Mouse (Mus musculus) 416B (cell line): ENCODE measurements at regions not wholly inside any gene's neighbourhood (a gene's known extent, or its start where the extent isn't known, plus 50 kb on each side); places are given as distances from the start of the nearest gene placed in this dataset.

Source experiments
- DNase-seq: peaks from one replicate; pipeline ENCODE4 v3.0.0; 2011; ENCODE audit warnings: low read depth

DNA sequence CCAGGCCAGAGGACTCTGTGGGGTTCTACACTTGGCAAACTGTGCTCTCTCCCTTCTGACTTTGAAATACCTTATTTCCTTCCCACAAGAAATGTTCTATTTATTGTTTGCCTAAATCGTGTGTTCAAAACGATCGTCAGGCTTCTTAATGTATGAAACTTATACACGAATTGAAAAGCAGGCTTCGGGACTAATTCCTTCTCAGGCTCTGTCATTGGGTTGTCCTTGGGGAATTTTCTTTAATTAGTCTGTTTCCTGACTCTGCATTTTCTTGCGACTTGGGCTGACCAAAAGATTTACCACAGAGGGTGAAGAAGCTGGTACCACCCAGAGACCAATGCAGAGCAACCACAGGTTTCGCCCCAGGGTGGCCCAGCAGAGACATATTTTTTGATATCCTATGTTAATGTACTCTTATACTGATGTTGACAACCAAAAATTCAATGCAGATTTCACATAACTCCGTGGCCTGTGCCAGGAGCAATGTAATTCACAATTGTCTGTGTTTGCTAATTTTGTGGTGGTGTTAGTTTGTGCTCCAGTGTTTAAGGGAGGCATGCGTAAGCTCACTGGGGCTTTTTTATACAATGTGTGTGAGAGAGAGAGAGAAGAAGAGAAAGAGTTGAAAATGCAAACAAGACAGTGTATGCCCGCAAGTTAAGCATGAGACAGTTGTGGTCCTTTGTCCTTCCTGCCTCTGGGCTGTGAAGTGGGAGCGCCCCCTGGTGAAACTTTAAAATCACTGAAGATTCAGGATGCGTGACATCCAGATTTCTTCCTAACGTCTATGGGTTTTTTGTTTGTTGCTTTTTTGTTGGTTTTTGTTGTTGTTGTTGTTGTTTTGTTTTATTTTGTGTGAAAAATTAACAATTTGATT lies 452.7 kb downstream of the Sox2 start:
- DNase-seq = peak; percentile 49

DNA sequence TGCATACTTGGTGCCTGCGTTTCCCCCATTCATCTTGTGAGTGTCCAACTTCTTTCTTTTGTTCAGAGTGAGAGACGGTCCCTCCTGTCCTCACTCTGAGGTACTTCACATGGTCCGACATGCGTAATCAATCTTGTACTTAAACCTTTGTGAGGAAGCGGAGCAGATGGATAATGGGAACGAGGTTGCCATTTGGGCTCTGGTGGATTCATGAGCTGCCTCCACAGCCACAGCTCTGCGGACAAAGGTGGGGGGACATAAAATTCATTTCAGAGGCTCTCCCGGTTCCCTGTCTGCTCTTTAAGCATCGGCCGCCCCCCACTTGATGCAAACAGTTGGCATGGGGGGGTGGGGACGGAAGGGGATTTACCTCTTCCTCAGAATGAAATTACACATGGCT lies 454.7 kb downstream of the Sox2 start:
- DNase-seq = no peak

DNA sequence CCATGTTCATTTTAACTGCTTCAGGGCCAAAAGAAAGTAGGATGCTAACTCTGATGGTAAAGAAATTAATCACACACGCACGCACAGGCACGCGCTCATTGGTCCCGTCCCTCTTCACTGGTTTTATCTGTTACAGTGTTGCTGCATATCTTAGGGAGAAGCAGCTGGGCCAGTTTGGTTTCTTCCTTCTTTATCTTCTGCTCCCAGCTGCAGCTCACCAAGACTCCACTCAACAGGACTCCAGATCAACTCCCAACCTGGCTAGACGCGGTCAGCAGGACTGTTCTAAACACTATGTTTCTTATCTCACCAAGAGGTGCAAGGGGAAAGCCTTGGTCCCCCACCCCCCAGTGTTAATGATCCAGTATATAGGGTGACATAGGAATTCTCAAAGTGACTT lies 455.9 kb downstream of the Sox2 start:
- no peak for DNase-seq

DNA sequence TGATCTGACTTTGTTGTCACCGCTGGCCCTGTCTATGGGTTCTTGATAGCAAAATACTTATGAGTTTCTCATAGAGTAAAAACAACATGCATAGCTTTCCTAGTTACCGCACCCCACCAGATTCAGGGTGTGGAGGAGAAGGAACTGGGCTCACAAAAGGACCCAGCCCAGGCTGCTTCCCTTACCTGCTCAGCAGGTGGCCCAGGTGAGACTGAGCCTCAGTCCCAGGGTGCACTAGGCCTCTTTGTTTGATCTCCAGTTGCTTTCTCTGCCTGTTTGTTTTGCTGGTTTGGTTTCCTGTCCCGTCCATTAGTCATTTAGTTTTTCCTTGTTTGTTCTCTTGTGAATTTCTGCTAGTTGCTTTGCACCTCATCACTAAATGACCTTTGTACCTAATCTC lies 483.3 kb downstream of the Sox2 start:
- no peak for DNase-seq

DNA sequence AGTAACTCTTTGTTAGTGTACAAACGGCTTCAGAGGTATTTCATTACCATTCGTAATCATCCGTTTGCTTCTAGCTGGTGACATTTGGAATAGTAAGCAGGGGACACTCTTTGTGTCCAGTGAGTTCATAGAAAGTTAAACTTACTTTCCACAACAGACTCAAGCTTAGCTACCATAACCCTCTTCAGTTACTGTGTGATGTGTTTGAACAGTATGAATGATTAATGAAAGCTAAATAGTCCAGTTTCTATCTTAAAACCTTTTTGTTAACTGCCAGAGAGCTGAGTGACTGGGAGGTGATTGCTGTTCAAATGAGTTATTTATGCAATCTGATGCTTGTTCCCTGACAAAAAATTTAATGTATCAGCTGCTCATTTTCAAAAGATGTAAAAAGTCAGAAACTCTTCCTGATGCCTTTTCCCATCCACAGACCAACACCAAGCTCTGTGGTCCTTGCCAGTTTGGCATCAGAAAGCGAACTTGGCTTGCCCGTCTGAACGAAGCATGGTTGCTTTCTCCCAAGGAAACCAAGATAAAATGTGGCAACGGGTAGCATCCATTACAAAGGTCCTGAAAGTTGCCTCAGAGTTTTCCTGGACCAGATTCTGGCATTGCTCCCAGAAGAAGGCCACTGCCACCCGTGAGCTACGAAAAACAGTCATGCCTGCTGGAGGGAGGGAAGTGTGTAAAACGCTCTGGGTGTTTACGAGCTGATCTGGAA lies 491.5 kb downstream of the Sox2 start:
- no peak for DNase-seq

DNA sequence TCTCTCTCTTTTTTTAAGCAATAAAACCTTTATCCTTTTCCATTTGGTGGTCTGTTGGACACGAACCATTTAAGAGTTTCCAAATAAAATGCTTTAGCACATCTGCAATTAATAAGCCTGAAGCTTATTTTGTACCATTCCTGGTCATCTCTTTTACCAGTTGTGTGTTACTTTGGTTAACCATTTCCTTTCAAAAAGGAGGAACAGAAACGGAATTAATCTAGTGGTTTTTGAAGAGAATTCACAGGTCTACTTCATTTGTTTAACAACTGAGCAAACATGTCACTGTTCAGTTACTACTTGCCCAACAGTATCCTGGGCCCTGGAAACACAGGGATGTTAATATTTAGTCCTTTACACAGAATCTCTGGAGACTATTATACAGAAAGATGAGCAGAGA lies 492.5 kb downstream of the Sox2 start:
- DNase-seq = no peak

DNA sequence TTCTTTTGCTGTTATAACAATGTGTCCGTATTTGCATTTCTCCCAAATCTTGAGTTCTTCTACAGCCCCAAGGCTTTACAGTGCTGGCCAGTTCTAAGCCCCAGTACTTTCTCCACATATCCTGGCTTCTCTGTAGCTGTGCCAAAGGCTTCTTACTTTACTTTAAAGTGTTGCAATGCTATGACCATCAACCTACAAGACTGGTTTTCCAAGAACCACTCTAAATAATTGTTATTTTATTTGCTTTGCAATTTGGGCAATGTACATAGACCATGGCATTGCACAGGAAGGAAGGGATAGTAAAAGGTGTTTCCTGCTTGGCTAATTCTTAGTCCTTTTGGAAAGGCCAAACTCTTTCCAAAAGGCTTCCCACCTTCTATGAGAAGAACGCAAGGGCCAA lies 495.4 kb downstream of the Sox2 start:
- DNase-seq = no peak

DNA sequence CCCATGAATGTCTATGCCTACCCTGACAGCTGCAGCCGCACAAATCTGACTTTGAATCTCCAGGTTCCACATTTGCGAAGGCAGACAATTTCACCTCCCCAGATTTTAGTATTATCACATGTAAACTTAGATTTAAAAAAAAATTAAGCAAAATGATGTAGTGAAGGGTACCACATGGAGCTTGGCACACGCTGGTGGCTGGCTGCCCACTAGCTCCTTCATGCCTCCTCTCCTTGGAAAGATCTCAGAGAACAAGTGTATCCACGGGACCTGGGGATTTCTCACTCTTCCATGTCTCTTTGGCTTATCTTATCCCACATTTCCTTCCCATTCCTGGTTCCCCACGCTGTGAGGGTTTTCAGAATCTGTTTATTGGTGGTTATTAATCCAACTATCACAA lies 496.5 kb downstream of the Sox2 start:
- no peak for DNase-seq

DNA sequence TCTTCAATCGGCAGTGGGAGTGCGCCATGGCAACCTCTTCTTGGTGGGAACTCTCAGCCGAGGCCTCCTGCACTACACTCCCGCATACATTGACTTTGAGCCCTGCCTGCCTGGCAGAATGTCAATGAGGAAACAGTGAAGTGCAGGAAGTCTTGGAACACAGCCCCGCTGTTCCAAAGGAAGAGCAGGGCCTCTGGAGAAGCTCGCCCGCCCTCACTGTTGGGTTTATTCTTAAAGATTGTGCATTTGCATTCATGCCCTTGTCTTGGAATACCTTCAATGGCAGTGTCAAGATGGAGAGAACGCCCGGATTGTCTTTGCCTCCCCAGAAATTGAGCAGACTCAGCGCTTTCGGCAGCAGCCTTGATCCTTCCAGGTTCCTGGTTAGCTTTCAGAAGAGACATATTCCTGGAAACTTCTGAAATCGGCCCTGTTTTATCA lies 499.1 kb downstream of the Sox2 start:
- DNase-seq = no peak

DNA sequence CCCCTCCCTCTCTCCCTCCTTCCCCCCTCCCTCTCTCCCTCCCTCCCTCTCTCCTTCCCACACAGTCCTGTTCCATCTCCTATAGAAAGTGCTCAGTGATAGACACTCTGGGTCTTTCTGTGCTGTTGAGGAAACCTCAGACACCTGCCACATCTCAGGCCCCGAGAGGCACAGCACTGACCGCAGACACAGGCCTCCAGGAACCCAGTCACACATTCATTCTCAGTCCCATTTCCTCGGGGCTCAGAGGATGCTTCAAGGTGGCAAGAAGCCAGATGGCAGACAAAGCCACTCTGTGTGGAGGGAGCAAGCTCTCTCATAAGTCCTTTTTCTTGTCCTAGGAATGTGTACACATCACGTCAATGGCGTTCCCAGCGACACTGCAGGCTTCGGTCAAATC lies 502.0 kb downstream of the Sox2 start:
- no peak for DNase-seq

DNA sequence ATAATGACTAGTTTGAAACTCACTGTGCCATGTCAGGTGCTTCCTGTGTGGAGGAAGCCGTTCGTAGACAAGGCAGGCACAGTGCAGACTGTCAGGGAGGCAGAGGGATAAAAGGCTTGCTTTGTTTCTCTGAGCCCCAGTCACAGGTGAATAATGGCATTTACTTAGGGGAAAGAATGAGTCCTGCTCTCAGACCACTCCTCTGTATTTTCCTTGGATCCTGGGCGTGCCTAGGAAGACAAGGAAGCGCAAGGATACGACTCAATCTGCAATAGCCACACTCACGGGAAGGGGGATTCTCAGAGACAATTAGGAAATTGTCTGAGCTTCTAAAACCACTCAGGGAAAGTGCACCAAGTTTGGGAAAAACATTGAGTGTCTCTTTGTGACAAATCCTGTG lies 504.1 kb downstream of the Sox2 start:
- DNase-seq = no peak

DNA sequence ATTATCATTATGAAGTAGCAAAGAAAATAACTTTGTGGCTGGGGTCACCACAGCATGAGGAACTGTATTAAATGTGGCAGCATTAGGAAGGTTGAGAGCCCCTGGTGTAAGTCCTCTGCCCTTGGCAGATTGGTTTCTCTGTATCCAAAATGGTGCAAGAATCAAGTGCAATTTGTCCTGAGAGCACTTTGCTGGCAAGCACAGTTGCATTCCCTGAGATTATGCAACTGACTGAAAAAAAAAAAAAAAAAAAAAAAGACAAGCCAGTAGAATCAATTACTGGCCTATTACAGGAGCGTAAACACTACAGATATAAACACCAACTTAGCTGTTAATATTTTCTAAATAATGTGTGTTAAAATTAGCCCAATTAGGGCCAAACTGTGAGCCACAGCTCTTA lies 518.5 kb downstream of the Sox2 start:
- DNase-seq = no peak

DNA sequence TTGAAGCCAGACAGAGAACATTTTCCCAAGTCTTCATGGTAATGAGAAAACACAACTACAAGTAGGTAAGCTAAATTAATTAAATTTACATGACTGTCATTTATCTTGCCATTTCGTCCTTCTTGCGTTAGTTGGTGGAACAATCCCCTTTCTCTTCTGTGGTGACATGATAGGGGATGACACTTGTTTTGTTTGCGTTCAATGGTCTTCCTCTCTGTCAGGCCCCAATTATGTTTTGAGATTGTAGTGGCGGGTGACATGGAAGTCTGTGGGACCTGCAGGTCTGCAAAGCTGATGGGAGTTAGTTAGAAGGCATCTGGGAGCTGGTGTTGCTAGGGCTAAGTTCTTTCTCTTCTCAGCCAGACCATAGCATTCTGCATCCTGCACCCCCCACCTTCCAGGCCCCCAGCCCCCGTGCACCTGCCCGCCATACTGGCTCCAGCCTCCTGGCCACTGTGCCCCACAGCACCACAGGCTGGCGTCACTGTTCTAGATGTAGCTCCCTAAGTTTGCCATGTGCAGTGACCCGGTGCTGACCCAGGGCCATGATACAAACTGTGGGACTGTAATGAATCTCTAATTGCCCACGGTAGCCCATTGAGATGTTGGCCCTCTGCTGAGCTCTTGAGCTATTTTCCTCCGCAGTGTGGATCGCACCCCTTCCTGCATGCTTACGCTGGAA lies 528.7 kb downstream of the Sox2 start:
- no peak for DNase-seq

DNA sequence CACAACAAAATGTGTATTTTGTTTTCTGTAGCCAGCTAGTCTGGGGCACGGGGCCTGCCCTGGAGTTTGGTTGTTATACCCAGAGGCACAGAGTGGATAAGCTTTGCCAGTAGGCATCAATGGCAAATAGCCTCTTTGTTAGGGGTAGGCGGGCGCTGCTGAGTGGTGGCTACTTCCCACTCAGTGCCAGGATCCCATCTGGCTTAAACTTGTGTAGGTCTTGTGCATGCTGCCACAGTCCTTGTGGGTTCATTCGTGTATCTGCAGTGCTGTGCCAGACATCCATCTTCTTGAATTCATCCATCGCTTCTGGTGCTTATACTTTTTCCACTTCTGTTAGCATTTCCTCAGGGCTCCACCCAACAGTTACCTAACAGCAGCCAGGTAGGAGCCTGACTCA lies 545.4 kb upstream of the Atp11b start:
- no peak for DNase-seq

DNA sequence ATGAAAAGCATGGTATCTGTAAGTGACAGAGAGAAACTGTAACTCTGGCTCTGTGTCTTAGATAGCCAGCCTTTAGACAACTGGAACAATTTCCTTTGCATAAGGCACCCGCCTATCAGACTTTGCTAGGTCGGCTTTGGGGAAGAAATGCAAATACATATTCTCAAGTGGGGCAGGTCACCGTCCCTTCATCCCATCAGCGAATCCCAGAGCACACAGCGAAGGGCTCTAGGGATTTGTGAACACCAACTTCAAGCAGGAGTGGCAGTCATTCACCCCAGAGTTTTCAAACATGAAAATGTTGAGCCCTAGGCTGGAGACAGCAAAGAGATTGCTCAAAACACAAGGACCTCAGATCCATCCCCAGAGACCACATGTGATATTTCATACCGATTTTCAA lies 534.5 kb upstream of the Atp11b start:
- no peak for DNase-seq

DNA sequence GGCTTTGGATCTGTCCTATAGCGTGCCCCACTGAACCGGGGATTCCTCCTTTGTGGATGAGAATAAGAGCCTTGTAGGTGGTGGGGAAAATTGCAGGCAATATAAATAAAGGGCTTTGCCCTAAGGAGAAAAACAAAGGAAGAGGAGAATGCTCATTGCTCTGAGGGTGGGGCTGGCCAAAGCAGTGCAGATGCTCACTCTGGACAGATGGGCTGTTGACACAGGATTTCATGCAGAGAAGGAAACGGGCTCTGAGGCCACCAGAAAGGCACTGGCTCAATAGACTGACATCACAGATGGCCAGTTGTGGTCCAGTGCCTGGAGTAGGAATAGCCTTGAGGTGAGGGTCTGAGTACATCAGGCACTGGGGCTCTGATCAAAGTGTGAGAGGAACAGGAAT lies 532.7 kb upstream of the Atp11b start:
- no peak for DNase-seq

DNA sequence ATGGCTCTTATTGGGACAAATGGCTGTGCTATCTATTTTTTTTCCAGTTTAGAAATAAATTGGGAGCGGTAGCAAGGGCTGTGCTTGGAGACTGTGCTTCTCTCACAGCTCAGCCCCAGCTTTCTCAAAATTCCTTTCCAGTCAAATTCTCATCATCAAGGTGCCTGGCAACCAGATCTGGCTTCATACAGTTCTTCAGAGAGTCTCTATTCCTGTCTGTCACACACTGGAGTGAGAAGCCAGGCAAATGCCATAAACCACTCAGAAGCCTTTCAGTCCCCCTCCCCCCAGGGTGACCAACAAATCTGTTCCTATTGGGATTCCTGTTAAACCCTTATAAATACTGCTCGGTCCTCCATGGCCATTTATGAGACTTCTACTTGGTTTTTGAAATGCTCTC lies 531.7 kb upstream of the Atp11b start:
- no peak for DNase-seq

DNA sequence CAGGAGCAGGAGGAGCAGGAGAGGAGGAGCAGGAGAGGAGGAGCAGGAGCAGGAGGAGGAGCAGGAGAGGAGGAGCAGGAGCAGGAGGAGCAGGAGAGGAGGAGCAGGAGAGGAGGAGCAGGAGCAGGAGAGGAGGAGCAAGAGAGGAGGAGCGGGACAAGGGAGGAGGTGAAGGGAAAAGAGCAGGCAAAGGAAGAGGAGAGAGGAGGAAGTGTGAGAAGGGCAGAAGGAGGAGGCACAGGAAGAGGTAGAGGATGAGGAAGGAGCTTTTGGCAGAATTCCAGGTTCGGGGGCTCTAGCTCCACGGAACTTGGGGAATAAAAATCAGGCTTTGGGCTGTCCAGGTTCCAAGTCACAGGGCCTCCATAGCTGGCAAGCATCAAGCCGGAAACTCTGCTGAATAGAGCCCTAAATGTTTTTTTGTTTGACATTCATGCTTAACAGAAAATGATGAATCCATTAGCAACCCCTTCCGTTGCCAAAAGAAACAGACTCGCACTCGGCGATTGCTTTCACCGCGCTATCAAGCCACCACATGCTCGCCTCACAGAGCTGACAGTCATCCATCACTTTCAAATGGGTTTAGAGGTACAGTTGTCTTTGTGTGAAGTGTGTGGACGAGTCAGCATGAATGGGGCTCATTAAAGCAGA lies 528.7 kb upstream of the Atp11b start:
- peak; percentile 8 for DNase-seq

DNA sequence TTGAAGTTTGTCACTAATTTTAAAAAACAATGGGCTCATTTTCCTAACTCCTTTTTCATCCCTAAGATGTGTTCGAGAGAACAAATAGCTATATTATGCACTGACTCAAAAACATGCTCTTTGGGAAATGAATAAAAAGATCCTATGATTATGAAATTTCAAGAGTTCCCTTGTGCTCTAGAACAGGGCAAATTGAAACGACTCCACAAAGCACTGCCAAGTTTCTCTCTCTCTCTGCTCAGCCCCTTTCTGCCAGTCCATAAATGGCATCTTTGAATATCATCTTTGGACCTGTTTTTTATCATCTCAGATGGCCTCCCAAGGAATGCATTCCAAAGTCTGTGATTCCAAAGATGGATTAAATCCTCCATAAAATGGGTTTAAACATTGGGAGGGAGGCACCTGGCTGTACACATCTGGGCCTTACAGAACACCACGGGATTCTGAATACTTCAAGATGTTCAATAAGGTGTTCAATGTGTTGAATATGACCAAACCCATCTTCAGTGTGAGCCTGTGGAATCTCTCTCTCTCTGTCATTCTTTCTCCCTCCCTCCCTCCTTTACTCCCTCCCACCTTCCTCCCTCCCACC lies 528.0 kb upstream of the Atp11b start:
- no peak for DNase-seq

DNA sequence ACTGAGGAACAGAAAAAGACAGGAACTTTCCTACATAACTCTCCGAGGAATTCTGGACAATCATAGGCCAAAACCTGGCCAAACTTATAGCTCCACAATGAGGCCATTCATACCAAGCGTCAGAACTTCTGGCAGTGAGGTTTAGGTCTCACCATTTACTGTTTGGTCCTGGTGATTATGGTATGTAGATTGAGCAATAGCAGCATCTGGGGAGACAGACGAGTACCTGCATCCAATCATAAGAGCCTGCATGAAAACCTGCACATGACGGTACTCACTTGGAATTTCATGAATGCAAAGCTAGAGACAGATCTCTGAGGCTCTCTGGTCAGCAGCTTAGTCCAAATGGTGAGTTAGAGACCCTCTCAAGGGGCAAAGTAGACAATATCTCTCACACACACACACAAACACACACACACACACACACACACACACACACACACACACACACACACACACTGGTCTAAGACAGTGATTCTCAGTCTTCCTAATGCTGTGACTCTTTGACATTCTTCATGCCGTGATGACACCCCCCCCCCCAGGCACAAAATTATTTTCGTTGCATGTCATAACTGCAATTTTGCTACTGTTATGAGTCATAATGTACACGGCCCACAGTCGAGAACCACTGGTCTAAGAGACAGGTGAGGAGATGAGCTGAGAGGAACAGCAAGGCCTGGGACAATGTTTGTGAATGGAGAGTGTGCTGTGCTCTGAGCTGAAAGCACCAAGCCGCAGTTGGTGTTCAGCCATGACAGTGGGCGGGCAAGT lies 522.6 kb upstream of the Atp11b start:
- DNase-seq = no peak

DNA sequence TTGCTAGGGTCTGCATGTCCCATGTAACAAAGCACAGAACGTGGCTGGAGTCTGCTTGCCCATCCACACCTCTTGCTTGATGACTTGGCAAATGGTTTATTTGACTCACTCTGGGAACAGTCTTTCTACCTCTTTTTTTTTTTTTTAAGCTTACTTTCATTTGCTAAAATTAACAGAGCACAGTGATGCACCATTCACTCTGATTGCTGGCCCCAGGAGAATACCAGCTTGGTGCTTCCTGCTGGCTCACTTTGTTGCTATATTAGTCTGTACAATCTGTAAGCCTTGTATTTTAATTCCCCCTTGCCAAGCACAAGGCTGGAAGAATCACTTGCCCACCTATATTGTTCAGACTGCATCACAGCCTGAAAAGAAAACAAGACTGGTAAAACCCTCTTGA lies 521.4 kb upstream of the Atp11b start:
- no peak for DNase-seq
